Mouse (Mus musculus): ENCODE data around the gene Galm.
A peak's percentile ranks its signal among the peaks of the same experiment; 100 is the strongest.

Gene Galm

DNA sequence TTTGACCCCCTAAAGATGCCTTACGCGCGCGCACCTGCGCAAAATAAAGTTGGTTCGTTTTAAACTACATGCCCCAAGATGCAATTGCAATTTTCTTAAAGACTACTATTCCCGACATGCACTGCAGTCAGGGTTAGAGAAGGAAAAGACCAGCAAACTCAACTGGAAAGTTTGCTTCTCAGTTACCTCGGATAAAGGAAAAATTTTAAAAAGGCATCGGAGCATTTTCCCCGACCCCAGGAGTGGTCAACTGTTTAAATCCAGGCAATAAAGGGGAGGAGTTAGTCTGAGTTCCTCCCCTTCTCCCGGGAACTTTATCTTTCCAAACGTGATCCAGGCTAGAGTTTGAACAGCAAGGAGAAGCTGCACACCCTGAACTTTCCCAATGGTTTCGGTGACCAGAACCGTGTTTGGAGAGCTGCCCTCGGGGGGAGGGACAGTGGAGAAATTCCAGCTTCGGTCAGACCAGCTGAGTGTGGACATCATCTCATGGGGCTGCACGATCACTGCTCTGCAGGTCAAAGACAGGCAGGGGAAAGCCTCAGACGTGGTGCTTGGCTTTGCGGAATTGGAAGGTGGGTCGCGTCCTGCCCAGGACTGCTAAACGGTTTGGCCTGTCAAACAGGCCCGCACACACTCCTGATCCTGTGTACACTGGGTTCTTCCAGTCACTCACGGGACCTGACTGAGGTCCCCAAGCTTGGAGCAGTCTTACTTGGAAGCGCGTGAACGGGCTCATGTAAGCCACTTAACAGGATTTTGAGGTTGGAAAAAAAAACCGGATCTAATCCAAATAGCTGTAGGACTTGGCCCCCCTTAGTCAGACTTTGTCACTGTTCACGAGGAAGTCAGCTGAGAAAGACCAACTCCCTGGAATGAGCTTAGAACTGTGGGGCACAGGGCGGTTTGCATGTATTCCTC lies at the start of gene Galm:
Galm (plus strand) TSS at position 141 of the 921 bp plus-strand sequence.
- DNase-seq (ENCODE audit: low spot score in 2 of 2): peak; percentile 17 to 45

DNA sequence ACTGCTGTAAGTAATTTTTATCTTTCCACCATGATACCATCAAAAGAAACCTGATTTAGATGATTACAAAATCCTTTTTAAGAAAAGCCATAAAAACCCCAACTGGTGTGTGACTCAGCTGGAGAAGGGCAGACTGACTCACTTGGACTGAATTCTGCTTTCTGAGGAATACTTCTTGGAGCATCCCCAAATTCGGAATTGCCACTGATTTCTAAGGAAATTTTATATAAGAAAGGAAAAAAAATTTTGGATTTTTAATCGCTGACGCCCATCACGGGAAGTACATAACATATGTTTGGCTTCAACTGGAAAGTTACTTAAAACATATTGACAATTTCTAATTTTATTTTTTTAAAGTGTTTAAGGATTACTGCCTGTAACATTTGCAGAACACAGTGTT lies 48.5 kb upstream of the Galm start:
- DNase-seq (ENCODE audit: low spot score in 2 of 2): no peak

DNA sequence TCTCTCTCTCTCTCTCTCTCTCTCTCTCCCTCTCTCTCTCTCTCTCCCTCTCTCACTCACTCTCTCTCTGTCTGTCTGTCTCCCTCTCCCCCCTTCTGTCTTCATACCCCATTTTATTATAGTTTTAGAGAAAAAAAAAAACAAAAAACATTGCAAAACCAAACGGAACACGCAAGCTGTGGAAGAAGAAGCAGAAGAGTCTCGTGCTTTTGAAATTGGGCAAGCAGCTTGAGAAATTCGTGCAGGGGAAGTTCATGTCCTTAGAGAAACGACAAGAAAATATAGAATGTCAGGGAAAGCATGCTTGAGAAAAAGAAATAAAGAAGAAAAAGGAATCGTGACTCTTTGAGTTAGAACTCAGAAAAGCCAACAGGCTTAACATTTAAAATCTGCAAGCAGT lies 44.0 kb upstream of the Galm start:
- DNase-seq (ENCODE audit: low spot score in 2 of 2): no peak

DNA sequence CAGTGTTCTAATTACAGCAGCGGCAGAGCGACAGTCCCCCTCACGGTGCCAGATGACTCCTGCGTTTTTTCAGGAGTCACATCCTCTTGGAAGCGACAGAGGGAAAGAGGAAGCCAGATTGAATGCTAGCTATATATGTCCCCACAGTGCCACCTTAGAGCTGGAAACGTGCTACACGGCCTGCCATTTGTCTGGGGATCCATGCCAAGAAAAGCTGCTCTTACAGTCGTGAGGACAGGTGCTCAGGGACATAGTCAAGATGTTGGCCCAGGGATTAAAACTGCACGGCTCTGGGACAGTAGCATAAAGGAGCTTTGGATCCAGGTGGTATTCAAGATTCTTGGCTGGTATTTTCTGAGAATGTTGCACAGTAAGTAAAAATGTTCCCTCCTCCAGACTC lies 42.8 kb upstream of the Galm start:
- no peak for DNase-seq (ENCODE audit: low spot score in 2 of 2)

DNA sequence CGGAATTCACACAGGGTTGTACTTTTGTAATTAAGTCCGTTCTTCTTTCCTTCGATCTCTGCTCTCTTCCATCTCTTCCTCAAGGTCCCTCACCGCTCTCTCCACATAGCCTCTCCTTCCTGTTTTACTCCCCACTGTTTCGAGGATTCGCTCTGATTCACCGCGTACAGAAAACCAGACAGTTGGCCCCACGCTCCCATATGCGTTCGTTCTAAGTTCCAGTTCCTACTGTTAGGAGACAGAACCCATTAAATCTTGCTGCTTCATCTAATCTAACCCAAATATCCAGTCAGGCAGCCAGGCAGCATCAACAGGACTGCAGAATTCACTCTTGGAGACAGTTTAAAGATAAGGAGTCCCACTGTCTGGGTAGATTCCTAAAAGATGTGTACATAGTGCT lies 40.7 kb upstream of the Galm start:
- no peak for DNase-seq (ENCODE audit: low spot score in 2 of 2)

DNA sequence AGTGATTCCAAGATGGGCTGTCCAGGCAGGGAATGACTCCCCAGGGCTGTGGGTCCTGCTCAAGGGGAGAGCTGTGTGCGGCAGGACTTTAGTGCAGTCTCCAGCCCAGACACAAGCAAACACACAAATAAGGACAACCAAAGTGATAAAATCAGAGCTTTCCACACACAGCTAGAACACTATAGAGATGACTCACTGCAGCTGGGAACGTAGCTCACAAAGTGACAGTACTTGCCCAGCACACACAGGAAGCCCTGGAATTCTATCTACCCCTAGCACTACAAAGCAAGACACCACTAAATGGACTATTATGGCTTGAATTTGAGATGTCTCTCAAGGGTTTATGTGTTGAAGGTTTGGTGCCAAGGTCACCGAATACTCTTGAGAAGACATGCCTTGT lies 39.1 kb upstream of the Galm start:
- no peak for DNase-seq (ENCODE audit: low spot score in 2 of 2)

DNA sequence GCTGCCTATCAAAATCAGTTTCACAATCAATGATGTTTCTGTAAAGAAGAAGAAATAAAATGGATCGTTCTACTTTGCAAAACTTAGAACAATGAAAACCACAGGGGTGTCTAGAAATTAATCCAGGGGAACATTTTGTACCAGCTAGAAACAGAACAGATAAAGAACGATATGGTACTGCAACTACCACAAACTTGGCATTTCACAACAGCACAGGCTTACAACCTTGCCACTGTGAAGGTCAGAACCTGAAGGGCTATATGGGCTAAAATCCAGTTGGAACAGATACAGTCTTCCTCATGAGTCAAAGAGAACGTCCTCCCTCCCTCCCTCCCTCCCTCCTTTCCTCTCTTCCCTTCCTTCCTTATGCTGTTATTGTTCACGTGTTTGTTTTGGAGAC lies 36.7 kb upstream of the Galm start:
- DNase-seq (ENCODE audit: low spot score in 2 of 2): no peak

DNA sequence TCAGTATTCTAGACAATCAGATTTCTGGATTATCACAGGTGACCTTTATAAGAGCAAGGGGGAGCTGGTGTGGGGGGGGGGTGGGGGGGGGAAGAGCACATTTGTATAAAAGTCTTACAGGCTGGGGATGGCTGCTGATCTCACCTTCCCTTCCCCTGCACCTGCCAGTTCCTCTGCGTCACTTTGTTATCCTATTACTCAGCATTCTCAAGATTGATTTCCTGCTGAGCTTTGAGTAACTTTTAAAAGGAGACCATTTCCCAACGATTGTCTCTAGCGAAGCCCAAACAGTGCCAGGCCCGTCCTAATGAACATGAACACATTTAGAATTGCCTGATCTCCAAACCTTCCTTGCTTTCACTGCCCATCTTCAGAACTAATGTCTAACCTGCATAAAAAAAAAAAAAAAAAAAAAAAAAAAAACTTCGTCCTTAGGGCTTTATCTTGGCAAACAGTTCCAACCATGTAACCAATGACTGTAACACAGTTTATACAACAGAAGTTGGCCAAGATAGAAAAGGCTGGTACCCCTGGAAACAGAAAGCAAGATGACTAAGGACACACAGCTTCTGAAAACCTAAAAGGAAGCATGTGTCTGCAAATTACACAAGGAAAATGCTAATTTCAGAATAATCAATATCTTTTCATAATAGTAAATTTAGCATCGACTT lies 35.3 kb upstream of the Galm start:
- DNase-seq (ENCODE audit: low spot score in 2 of 2): no peak

DNA sequence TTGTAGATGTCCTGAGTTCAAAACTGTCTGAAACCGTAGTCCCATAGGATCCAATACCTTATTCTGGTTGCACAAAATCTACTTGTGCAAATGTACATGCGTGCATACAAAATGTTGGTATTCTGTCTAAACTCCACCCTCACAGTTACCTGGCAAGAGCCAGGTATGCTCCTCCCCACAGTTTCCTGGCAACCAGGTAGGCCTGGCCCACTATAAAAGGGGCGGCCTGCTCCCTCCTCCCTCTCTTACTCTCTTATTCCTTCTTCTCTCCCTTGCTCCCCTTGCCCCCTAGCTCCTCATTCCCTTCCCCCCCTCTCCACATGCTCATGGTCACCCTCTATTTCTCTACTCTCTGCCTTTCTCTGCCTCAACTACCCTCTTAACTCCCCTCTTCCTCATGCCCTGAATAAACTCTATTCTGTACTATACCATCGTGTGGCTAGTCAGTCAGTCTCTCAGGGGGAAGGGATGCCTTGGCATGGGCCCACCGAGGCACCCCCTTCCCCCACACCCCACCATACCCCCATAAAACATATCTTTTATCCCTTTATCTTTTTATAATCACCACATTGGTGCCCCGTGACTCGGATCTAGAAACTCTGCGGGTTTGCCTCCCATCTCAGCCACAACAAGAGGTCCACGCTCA lies 31.9 kb upstream of the Galm start:
- DNase-seq (ENCODE audit: low spot score in 2 of 2): no peak

DNA sequence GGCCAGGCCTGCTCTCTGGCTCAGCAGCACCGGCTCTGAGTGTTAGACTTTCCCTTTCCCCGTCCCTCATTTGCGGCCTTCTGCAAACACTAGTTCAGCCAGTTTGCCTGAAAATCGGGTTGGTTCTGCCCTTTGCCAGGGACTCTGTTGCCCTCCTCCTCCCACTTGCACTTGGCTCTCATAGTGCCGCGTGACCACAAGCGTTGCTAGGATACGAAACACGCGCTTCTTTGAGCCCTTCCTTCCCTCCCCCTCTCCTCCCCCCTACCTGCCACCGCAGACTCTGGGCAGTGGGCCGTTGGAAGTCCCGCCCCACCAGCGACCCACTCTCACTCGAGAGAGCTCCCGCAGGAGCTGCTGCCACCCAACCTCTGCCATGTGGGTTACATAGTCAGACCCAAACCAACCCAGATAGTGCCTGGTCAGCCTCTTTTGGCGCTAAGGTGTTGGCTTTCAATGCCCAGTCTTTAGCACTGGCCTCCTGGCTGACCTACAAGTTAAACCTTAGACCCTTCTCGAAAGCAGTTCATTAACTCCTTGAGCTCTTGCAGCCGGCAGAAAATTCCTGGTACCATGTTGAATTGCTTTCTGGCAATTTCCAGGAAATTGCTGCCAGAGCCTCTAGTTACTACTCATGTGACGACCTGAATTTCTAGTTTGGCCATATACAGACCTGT lies 31.1 kb upstream of the Galm start:
- DNase-seq (ENCODE audit: low spot score in 2 of 2): no peak

DNA sequence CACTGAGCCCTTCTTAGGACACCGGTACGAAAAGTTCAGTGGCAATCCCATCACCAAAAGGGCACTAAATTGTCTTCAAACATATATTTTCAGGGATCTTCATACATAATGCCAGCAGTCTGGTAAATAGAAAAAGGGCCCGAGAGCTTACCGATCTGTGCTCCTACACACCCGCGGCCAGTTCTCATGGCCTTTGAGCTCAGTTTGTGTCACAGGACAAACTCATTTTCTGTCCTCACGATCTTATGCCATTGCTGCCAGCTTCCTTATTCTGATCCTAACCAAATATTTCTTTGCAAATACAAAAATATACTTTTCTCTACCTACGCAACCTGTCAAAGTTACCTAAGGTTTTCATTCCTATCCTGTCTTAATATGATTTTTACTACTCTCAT lies 30.6 kb upstream of the Galm start:
- no peak for DNase-seq (ENCODE audit: low spot score in 2 of 2)

DNA sequence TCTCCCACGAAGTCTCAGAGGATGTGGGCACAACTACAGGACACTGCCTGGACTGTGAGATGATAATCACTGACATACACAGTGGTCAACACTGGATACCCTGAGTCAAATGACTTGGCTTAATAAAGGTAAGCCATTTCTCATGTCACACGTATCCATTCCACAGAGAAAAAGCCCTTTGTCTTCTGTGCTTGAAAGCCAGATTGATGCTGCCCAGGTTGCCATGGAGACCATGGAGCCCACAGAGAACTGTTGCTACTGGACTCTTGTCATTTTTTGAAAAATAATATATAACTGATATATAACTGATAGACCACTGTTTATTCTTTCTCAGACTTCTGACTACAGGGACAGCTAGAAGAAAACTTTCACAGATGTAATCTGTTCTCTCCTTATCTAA lies 30.1 kb upstream of the Galm start:
- DNase-seq (ENCODE audit: low spot score in 2 of 2): no peak

DNA sequence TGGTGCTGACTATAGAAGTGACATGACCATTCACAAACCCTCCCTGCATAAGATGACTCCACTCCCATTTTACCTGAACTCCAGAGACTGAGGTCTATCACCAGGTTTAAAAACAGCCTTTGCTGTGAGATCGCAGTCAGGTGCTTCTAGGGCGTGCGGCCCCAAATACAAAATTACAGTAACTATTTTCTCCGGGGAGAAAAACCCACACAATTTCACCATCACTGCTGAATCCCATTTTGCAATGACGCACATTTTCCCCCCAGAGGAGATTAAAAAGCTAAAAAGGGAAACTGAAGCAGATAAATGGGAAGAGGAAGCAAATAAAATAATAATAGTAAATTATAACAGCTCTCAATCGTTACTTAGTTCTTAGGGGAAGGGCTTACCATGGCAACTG lies 27.4 kb upstream of the Galm start:
- DNase-seq (ENCODE audit: low spot score in 2 of 2): no peak

DNA sequence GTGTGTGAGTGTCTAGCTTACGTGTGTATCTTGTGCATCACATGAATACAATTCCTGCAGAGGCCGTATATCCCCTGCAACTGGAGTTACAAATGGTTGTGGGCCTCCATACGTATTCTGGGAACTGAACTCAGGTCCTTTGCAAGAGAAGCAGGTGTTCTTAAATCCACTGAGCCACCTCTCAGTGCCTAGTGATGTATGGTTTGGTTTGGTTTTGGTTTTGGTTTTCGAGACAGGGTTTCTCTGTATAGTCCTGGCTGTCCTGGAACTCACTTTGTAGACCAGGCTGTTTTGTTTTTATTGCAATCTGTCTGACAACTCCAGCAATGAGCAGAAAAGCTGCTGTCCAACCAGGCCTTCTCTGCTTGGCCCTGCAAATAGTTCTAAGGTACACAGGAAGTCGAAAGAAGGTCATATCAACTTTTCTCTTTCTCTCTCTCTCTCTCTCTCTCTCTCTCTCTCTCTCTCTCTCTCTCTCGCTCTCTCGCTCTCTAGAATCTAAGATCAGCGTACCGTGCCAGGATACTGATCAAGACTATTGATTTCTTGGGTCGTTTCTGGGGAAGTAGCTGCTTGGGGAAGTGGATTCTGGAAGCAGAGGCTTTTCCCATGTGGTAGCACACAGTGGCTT lies 21.8 kb upstream of the Galm start:
- no peak for DNase-seq (ENCODE audit: low spot score in 2 of 2)

DNA sequence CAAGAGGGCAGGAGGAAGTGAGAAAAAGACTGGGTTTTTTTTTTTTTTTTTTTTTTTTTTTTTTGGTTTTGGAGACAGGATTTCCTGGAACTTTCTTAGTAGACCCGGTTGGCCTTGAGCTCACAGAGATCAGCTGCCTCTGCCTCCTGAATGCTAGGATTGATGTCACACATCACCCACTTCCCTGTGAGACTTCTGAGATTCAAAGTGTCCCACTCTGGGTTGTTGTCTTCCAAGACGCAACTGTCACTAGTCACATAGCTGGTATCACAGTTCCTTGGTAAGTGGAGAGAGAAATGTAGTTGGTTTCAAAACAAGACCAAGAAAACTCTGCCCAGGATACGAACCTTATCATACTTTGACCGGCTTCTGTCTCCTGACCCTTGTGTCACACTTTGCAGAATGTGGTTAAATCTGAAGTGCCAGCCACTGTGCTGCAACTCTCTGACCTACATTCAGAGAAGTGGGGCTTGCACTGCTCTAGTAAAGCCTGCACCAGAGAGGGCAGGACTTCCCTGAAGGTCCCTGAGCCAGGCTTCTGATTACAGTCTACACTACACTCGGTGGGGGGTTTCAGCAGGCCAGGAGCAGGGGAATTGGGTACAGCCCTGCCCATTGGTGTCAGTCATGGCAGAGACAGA lies 14.5 kb upstream of the Galm start:
- DNase-seq (ENCODE audit: low spot score in 2 of 2): no peak

DNA sequence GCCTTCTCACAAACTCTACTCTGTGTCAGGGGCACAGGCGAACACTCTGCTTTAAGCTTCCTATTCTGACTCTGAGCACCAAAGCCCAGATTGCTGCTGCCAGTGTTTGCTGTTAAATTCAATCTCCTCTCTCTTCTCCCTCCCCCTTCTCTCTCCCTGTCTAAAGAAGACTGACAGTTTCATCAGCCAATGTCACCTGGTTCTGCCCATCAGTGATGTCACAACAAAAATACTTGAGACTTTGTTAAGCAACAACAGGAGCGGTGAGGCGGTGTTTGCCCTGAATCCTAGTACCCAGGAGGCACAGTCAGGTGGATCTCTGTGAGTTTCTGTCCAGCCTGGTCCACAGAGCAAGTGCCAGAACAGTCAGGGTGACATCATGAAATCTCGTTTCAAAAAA lies 13.8 kb upstream of the Galm start:
- no peak for DNase-seq (ENCODE audit: low spot score in 2 of 2)

DNA sequence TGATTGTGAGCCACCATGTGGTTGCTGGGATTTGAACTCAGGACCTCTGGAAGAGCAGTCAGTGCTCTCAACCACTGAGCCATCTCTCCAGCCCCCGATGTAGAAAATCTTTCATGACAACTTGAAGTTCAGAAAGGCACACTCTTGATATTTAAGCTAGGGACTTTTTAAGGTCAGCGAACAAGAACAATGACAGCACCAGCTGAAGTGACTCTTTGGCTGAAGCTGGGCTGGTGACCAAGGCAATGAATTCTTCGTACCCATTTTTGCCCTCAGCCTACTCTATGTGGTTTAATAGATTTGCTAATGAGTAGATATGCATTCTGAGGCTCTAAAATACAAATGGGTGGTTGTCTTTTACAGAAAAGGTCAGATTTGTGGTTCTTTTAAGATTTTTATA lies 6.9 kb upstream of the Galm start:
- DNase-seq (ENCODE audit: low spot score in 2 of 2): no peak

DNA sequence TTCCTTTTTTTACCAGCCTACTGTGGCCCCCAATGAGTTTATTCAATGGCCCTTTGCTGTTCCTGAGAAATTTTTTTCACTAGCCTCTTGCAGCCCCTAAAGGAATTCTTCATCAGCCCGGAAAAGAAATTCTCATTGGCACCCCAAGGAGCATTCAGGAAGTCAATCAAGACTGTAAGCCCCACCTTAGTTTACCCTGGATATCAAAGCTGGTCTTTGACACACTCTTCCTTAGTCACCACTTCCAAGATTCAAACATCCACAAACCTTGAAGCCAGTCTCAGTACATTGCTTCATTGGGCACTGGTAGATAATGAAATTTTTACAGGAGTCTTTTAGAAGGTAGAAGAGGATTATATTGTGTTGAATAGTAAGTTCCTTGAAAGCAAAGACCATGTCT lies 5.4 kb upstream of the Galm start:
- DNase-seq (ENCODE audit: low spot score in 2 of 2): no peak

DNA sequence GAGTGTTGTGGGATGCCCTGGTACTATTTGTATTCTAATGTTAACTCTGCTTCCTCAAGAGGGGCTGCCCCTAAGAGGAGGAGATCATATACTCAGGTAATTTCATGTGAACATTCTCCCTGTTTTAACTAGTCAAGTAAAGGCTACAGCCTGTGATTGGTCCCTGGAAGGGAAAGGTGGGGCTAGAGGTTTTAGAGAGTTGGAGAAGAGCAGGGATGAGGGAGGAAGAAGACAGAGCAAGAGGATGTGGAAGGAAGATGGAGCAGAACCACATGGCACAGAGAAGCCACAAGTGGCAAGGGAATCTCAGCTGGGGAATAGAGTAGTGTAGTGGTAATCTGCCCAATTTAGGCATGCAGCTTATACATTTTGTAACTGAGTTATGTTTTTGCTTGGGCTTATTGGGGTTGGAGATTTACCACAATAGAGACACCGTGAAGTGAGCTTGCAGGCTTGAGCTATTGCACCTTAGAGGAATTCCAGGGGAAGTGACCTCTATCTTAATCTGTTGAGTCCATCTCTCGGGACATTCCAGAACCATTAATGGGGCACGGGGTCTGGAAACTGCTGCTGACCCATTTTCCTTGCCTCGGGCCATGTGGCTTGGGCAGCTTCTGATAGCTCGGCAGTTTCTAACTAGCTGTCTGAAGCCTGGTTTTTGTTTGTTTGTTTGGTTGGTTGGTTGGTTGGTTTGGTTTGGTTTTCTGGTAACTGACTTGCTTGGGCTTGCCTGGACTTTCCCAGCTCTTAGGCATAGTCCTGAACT lies 2.1 kb upstream of the Galm start:
- DNase-seq (ENCODE audit: low spot score in 2 of 2): no peak

DNA sequence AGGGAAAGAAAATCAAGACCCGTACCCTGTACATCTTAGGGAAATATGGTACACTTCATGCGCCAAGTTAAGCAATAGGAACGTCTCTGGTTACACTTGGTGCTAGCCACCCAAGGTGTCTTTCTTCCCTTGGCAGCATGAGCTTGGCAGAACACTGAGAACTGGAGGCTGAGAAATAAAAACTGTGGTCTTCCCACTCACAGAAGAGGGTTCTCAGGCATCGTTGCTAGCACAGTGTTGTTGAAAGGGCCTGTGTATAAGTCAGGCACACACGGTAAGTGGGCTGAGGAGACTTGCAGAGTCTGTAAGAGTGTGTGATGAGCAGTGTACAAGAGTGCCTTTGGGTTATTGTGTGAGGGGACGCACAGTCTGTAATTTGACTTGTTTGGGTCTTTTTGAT lies 1.1 kb upstream of the Galm start:
- no peak for DNase-seq (ENCODE audit: low spot score in 2 of 2)

All from spleen, postnatal 36 days (tissue).